Mouse (Mus musculus) liver, adult (tissue): ENCODE data around the gene Ecm2.
A peak's percentile ranks its signal among the peaks of the same experiment; 100 is the strongest.

Experiments
- GATA4 ChIP-seq: IDR thresholded peaks from 2 replicates; pipeline ENCODE4 v1.6.1; 2014; ENCODE audit warnings: mild to moderate bottlenecking, low read length; ENCODE audit not compliant: insufficient replicate concordance

Ecm2 gene

GRCm38 (mm10) chr13:49504510-49504909 is at the start of gene Ecm2:
Ecm2 (plus strand) TSS chr13:49504810.
- TF ChIP-seq GATA4 = no peak

- TF ChIP-seq GATA4 = no peak
Measured at GRCm38 (mm10) chr13:49460276-49460675, 44.3 kb upstream of the Ecm2 start.

GRCm38 (mm10) chr13:49460692-49461414 is 43.8 kb upstream of the Ecm2 start:
- no peak for TF ChIP-seq GATA4

- TF ChIP-seq GATA4 = no peak
Measured at GRCm38 (mm10) chr13:49461458-49462132, 43.0 kb upstream of the Ecm2 start.

GRCm38 (mm10) chr13:49462921-49463320 is 41.7 kb upstream of the Ecm2 start:
- no peak for TF ChIP-seq GATA4

GRCm38 (mm10) chr13:49465875-49466274 is 38.7 kb upstream of the Ecm2 start:
- no peak for TF ChIP-seq GATA4

- TF ChIP-seq GATA4 = no peak
Measured at GRCm38 (mm10) chr13:49466393-49467075, 38.1 kb upstream of the Ecm2 start.

GRCm38 (mm10) chr13:49467585-49467984 is 37.0 kb upstream of the Ecm2 start:
- TF ChIP-seq GATA4 = no peak

- no peak for TF ChIP-seq GATA4
Measured at GRCm38 (mm10) chr13:49469002-49469401, 35.6 kb upstream of the Ecm2 start.

GRCm38 (mm10) chr13:49470319-49470718 is 34.3 kb upstream of the Ecm2 start:
- no peak for TF ChIP-seq GATA4

- no peak for TF ChIP-seq GATA4
Measured at GRCm38 (mm10) chr13:49470806-49471205, 33.8 kb upstream of the Ecm2 start.

- no peak for TF ChIP-seq GATA4
Measured at GRCm38 (mm10) chr13:49471981-49472675, 32.5 kb upstream of the Ecm2 start.

- no peak for TF ChIP-seq GATA4
Measured at GRCm38 (mm10) chr13:49472676-49473005, 32.0 kb upstream of the Ecm2 start.

- TF ChIP-seq GATA4 = no peak
Measured at GRCm38 (mm10) chr13:49477887-49478286, 26.7 kb upstream of the Ecm2 start.

GRCm38 (mm10) chr13:49478851-49479374 is 25.7 kb upstream of the Ecm2 start:
- TF ChIP-seq GATA4 = no peak; the same call in 1 of the 2 replicates

- no peak for TF ChIP-seq GATA4
Measured at GRCm38 (mm10) chr13:49479399-49479798, 25.2 kb upstream of the Ecm2 start.

- TF ChIP-seq GATA4 = 0 out of 2 replicates have a peak, but pooled peaks have one; percentile 27
Measured at GRCm38 (mm10) chr13:49480057-49480456, 24.6 kb upstream of the Ecm2 start.
